Mouse (Mus musculus) liver, postnatal 0 days (tissue): ENCODE measurements at regions not wholly inside any gene's neighbourhood (a gene's known extent, or its start where the extent isn't known, plus 50 kb on each side); places are given as distances from the start of the nearest gene placed in this dataset.

Experiments
- CTCF ChIP-seq: sonication (generic); IDR thresholded peaks from 2 replicates; pipeline ENCODE4 v1.5.1; 2016; ENCODE audit warnings: antibody characterized with exemption, low read depth
- EP300 ChIP-seq: IDR thresholded peaks from 2 replicates; pipeline ENCODE4 v1.6.1; 2016; ENCODE audit warnings: antibody characterized with exemption, low read depth, mild to moderate bottlenecking

- TF ChIP-seq EP300 (no peak), CTCF (no peak)
These were observed 72.6 kb downstream of the Rpusd4 start for GRCm38 (mm10) chr9:35340263-35340573.
